Mouse (Mus musculus): Measurements from ENCODE around the gene Ube2c.

DNA sequence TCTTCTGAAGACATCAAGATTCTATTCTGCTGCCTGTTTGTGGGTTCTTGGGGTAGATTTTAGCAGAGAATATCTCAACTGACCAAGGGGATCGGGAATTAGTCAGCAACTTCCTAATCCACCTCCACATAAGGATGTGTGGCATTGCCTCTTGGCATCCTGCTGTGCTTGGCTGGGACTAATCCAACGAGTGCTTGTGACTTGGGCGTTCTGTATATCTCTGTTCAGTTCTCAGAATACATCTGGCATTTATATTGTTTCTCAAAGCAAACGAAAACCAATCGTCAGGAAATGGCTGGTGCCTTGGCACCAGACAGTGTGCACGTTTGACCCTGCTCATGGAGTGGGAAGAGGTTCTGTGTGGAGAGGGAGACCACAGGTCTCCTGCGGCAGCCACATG is 29.8 kb upstream of the Ube2c start:
- no peak for TF ChIP-seq CTCF (IDR thresholded peaks at IDR 0.05)
- TF ChIP-seq EP300 (IDR thresholded peaks at IDR 0.05) = no peak

All from lung, postnatal 0 days (tissue).